Mouse (Mus musculus): Measurements from ENCODE around the gene Oas1c. TPM values are rescaled to one million over a fixed set of nuclear protein-coding genes. Genes with fewer than 3 reads are reported as not detected.

Oas1c gene
- polyA plus RNA-seq, 1 experiment from 2014 or later: 0.41 TPM

- Histone ChIP-seq H3K4me3 (ENCODE audit: low read depth, low read length) (no peak within 1 kb of the TSS), H3K9ac (ENCODE audit: low read length) (no peak within 1 kb of the TSS), H3K27me3 (ENCODE audit: control insufficient read depth, insufficient read depth, low read length) (no peaks in the 10 kb centered on the region), H3K4me2 (ENCODE audit: low read depth, severe bottlenecking) (no peak within 1 kb of the TSS), H3K9me3 (ENCODE audit: control insufficient read depth, low read length) (no peaks in the 10 kb centered on the region), H3K4me1 (ENCODE audit: control insufficient read depth, insufficient read depth, low read length) (no peaks in the 10 kb centered on the region; the same call in 1 of the 2 replicates), H3K36me3 (ENCODE audit: control insufficient read depth, insufficient read depth, low read length) (no peaks in the 10 kb centered on the region), H3K27ac (replicated peaks; ENCODE audit: low read depth, low read length) (no peak within 1 kb of the TSS)
- no peak for DNase-seq (ENCODE audit: low spot score)
- ATAC-seq (ENCODE audit: insufficient number of reproducible peaks, low FRiP score, low TSS enrichment, low read depth): no peak
- WGBS: 75% methylated on average over 9 of the region's 9 CpGs
Observed at GRCm38 (mm10) chr5:120777478-120777877, 34.8 kb downstream of the Oas1c start, which contains the start of gene Oas3. Gene Oas3, minus strand, starts transcription at chr5:120777661.

GRCm38 (mm10) chr5:120776801-120777200, 35.5 kb downstream of the Oas1c start:
- Histone ChIP-seq H3K9ac (ENCODE audit: low read length) (no peak overlapping the region), H3K4me2 (ENCODE audit: low read depth, severe bottlenecking) (no peak overlapping the region), H3K9me3 (ENCODE audit: control insufficient read depth, low read length) (no peaks in the 10 kb centered on the region), H3K27ac (replicated peaks; ENCODE audit: low read depth, low read length) (no peak overlapping the region), H3K27me3 (ENCODE audit: control insufficient read depth, insufficient read depth, low read length) (no peaks in the 10 kb centered on the region), H3K4me3 (ENCODE audit: low read depth, low read length) (no peak overlapping the region), H3K4me1 (ENCODE audit: control insufficient read depth, insufficient read depth, low read length) (no peaks in the 10 kb centered on the region; the same call in 1 of the 2 replicates), H3K36me3 (ENCODE audit: control insufficient read depth, insufficient read depth, low read length) (no peaks in the 10 kb centered on the region)
- WGBS: 81% methylated on average over 5 of the region's 5 CpGs
- DNase-seq (ENCODE audit: low spot score) (no peak), ATAC-seq (ENCODE audit: insufficient number of reproducible peaks, low FRiP score, low TSS enrichment, low read depth) (no peak)

GRCm38 (mm10) chr5:120775287-120775985, 36.9 kb downstream of the Oas1c start:
- H3K4me2 ChIP-seq (ENCODE audit: low read depth, severe bottlenecking): no peak overlapping the region
- no peak for ATAC-seq (ENCODE audit: insufficient number of reproducible peaks, low FRiP score, low TSS enrichment, low read depth)
- WGBS: 82% methylated on average over 14 of the region's 14 CpGs
- DNase-seq (ENCODE audit: low spot score): no peak
- no peaks in the 10 kb centered on the region; the same call in 1 of the 2 replicates for H3K4me1 ChIP-seq (ENCODE audit: control insufficient read depth, insufficient read depth, low read length)
- H3K27ac ChIP-seq (replicated peaks; ENCODE audit: low read depth, low read length): no peak overlapping the region
- H3K36me3 ChIP-seq (ENCODE audit: control insufficient read depth, insufficient read depth, low read length): no peaks in the 10 kb centered on the region
- H3K4me3 ChIP-seq (ENCODE audit: low read depth, low read length): no peak overlapping the region
- H3K9me3 ChIP-seq (ENCODE audit: control insufficient read depth, low read length): no peaks in the 10 kb centered on the region
- no peaks in the 10 kb centered on the region for H3K27me3 ChIP-seq (ENCODE audit: control insufficient read depth, insufficient read depth, low read length)
- H3K9ac ChIP-seq (ENCODE audit: low read length): no peak overlapping the region

- WGBS: 73% methylated on average over 3 of the region's 3 CpGs
Observed at GRCm38 (mm10) chr5:120769396-120769795, 42.9 kb downstream of the Oas1c start.

GRCm38 (mm10) chr5:120765010-120765409, 47.3 kb downstream of the Oas1c start:
- H3K27ac ChIP-seq (replicated peaks; ENCODE audit: low read depth, low read length): no peak overlapping the region
- no peaks in the 10 kb centered on the region for H3K9me3 ChIP-seq (ENCODE audit: control insufficient read depth, low read length)
- H3K4me3 ChIP-seq (ENCODE audit: low read depth, low read length): no peak overlapping the region
- H3K4me1 ChIP-seq (ENCODE audit: control insufficient read depth, insufficient read depth, low read length): no peaks in the 10 kb centered on the region
- DNase-seq (ENCODE audit: low spot score): no peak
- no peaks in the 10 kb centered on the region for H3K36me3 ChIP-seq (ENCODE audit: control insufficient read depth, insufficient read depth, low read length)
- H3K27me3 ChIP-seq (ENCODE audit: control insufficient read depth, insufficient read depth, low read length): no peaks in the 10 kb centered on the region
- no peak overlapping the region for H3K4me2 ChIP-seq (ENCODE audit: low read depth, severe bottlenecking)
- H3K9ac ChIP-seq (ENCODE audit: low read length): no peak overlapping the region
- WGBS: 73% methylated on average over 8 of the region's 8 CpGs
- no peak for ATAC-seq (ENCODE audit: insufficient number of reproducible peaks, low FRiP score, low TSS enrichment, low read depth)

More at GRCm38 (mm10) chr5:120769396-120769795, 42.9 kb downstream of the Oas1c start:
- Histone ChIP-seq H3K4me2 (ENCODE audit: low read depth, severe bottlenecking) (no peak overlapping the region), H3K4me3 (ENCODE audit: low read depth, low read length) (no peak overlapping the region), H3K36me3 (ENCODE audit: control insufficient read depth, insufficient read depth, low read length) (no peaks in the 10 kb centered on the region), H3K4me1 (ENCODE audit: control insufficient read depth, insufficient read depth, low read length) (no peaks in the 10 kb centered on the region), H3K27me3 (ENCODE audit: control insufficient read depth, insufficient read depth, low read length) (no peaks in the 10 kb centered on the region), H3K9me3 (ENCODE audit: control insufficient read depth, low read length) (no peaks in the 10 kb centered on the region), H3K9ac (ENCODE audit: low read length) (no peak overlapping the region), H3K27ac (replicated peaks; ENCODE audit: low read depth, low read length) (no peak overlapping the region)
- ATAC-seq (ENCODE audit: insufficient number of reproducible peaks, low FRiP score, low TSS enrichment, low read depth) (no peak), DNase-seq (ENCODE audit: low spot score) (no peak)

GRCm38 (mm10) chr5:120761901-120762300, 50.4 kb downstream of the Oas1c start:
- Histone ChIP-seq H3K9ac (ENCODE audit: low read length) (no peak overlapping the region), H3K4me2 (ENCODE audit: low read depth, severe bottlenecking) (no peak overlapping the region), H3K27ac (replicated peaks; ENCODE audit: low read depth, low read length) (no peak overlapping the region), H3K36me3 (ENCODE audit: control insufficient read depth, insufficient read depth, low read length) (no peaks in the 10 kb centered on the region), H3K9me3 (ENCODE audit: control insufficient read depth, low read length) (no peaks in the 10 kb centered on the region), H3K27me3 (ENCODE audit: control insufficient read depth, insufficient read depth, low read length) (no peaks in the 10 kb centered on the region), H3K4me3 (ENCODE audit: low read depth, low read length) (no peak overlapping the region), H3K4me1 (ENCODE audit: control insufficient read depth, insufficient read depth, low read length) (no peaks in the 10 kb centered on the region)
- DNase-seq (ENCODE audit: low spot score) (peak; percentile 49), ATAC-seq (ENCODE audit: insufficient number of reproducible peaks, low FRiP score, low TSS enrichment, low read depth) (no peak)
- 26% methylated on average over 6 of the region's 6 CpGs for WGBS

- H3K27me3 ChIP-seq (ENCODE audit: control insufficient read depth, insufficient read depth, low read length): no peaks in the 10 kb centered on the region
- 95% methylated on average over 4 of the region's 4 CpGs for WGBS
- no peak overlapping the region for H3K4me2 ChIP-seq (ENCODE audit: low read depth, severe bottlenecking)
- no peak overlapping the region for H3K4me3 ChIP-seq (ENCODE audit: low read depth, low read length)
- no peaks in the 10 kb centered on the region for H3K36me3 ChIP-seq (ENCODE audit: control insufficient read depth, insufficient read depth, low read length)
- ATAC-seq (ENCODE audit: insufficient number of reproducible peaks, low FRiP score, low TSS enrichment, low read depth) (no peak), DNase-seq (ENCODE audit: low spot score) (no peak)
- no peaks in the 10 kb centered on the region for H3K4me1 ChIP-seq (ENCODE audit: control insufficient read depth, insufficient read depth, low read length)
- no peak overlapping the region for H3K27ac ChIP-seq (replicated peaks; ENCODE audit: low read depth, low read length)
- no peaks in the 10 kb centered on the region for H3K9me3 ChIP-seq (ENCODE audit: control insufficient read depth, low read length)
- no peak overlapping the region for H3K9ac ChIP-seq (ENCODE audit: low read length)
Observed at GRCm38 (mm10) chr5:120754215-120754614, 58.1 kb downstream of the Oas1c start.

- no peak for ATAC-seq (ENCODE audit: insufficient number of reproducible peaks, low FRiP score, low TSS enrichment, low read depth)
Observed at GRCm38 (mm10) chr5:120752786-120753185, 59.5 kb downstream of the Oas1c start.

GRCm38 (mm10) chr5:120751206-120751605, 61.1 kb downstream of the Oas1c start:
- H3K4me3 ChIP-seq (ENCODE audit: low read depth, low read length): no peak overlapping the region
- H3K36me3 ChIP-seq (ENCODE audit: control insufficient read depth, insufficient read depth, low read length): no peaks in the 10 kb centered on the region
- WGBS: 73% methylated on average over 3 of the region's 3 CpGs
- ATAC-seq (ENCODE audit: insufficient number of reproducible peaks, low FRiP score, low TSS enrichment, low read depth) (no peak), DNase-seq (ENCODE audit: low spot score) (no peak)
- H3K27me3 ChIP-seq (ENCODE audit: control insufficient read depth, insufficient read depth, low read length): no peaks in the 10 kb centered on the region
- no peaks in the 10 kb centered on the region for H3K4me1 ChIP-seq (ENCODE audit: control insufficient read depth, insufficient read depth, low read length)
- no peak overlapping the region for H3K27ac ChIP-seq (replicated peaks; ENCODE audit: low read depth, low read length)
- no peaks in the 10 kb centered on the region for H3K9me3 ChIP-seq (ENCODE audit: control insufficient read depth, low read length)
- H3K9ac ChIP-seq (ENCODE audit: low read length): no peak overlapping the region
- no peak overlapping the region for H3K4me2 ChIP-seq (ENCODE audit: low read depth, severe bottlenecking)

More at GRCm38 (mm10) chr5:120752786-120753185, 59.5 kb downstream of the Oas1c start:
- Histone ChIP-seq H3K36me3 (ENCODE audit: control insufficient read depth, insufficient read depth, low read length) (no peaks in the 10 kb centered on the region), H3K27me3 (ENCODE audit: control insufficient read depth, insufficient read depth, low read length) (no peaks in the 10 kb centered on the region), H3K4me3 (ENCODE audit: low read depth, low read length) (no peak overlapping the region), H3K4me2 (ENCODE audit: low read depth, severe bottlenecking) (no peak overlapping the region), H3K9me3 (ENCODE audit: control insufficient read depth, low read length) (no peaks in the 10 kb centered on the region), H3K27ac (replicated peaks; ENCODE audit: low read depth, low read length) (no peak overlapping the region), H3K4me1 (ENCODE audit: control insufficient read depth, insufficient read depth, low read length) (no peaks in the 10 kb centered on the region), H3K9ac (ENCODE audit: low read length) (no peak overlapping the region)
- no peak for DNase-seq (ENCODE audit: low spot score)
- WGBS: 81% methylated on average over 3 of the region's 3 CpGs
